Mouse (Mus musculus) gastrocnemius, adult 8-10 months (tissue): ENCODE results near the gene Ogfod3. TPM values are rescaled to one million over a fixed set of nuclear protein-coding genes. Genes with fewer than 3 reads are reported as not detected.

ENCODE experiments used
- DNase-seq, 2 experiments: peaks; one replicate each; pipeline ENCODE4 v3.0.0; 2022; ENCODE audit warnings: low spot score in 2 of 2
- total RNA-seq, 4 experiments: library from RNA; stranded (reverse); gene quantifications; 2 replicates each; pipeline ENCODE4 v1.2.4; 2022

The Ogfod3 gene
- total RNA-seq, 4 experiments from 2014 or later = 10.2 to 13.4 (median 10.9) TPM

DNA sequence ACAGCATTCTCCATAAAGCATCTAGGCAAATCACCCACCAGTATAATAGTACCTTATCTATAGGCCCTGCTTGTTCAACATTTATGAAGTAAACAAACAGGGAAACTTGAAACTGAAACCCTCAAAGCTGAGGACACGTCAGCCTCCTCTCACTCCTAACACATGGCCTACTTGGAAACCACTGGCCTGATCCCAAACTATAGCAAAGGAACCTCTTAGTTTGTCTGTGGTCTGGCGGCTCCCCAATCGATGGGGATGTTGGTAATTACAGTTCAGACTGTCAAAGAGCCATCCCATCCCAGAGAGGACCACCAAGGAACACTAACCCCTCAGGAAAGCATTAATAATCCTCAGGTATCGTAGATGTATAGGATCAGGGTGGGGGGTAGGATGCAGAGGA lies 4.7 kb downstream of the Ogfod3 start:
- no peak for DNase-seq

DNA sequence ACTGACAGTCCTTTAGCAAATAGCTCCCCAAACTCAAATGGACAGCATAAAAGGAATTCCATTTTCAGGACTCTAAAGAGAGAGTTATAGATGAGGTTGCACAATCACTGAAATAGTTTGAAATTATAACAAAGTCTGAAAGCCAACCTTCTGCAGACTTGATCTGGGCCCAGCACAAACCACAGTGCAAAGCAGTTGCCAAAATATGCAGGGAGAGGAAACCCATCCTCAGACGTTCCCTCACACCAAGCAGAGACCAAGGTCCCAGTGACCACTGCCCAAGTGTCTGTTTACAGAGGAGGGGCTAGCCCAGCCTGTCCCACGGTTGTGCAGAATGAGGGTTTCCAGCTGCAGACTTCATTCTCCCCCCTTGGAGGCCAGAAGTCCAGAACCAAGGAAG lies 5.9 kb downstream of the Ogfod3 start:
- DNase-seq = no peak

DNA sequence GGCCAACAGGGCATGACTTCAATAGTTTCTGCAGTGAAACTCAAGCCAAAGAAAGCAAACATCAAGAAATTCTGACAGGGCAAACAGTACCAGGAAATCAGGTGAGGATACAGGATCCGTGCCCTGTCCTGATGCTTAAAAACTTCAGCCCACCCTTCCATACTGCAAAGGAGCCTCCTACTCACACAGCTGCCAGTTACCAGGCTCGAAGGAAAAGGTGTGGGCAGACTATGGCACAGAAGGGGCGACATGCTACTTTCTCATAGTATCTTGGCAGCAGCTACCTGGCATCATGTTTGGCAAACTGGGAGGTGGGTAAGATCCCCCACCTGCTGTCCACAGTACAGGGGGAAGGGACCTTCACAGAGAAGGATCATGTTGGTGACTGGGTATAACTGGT lies 11.1 kb downstream of the Ogfod3 start:
- no peak for DNase-seq

DNA sequence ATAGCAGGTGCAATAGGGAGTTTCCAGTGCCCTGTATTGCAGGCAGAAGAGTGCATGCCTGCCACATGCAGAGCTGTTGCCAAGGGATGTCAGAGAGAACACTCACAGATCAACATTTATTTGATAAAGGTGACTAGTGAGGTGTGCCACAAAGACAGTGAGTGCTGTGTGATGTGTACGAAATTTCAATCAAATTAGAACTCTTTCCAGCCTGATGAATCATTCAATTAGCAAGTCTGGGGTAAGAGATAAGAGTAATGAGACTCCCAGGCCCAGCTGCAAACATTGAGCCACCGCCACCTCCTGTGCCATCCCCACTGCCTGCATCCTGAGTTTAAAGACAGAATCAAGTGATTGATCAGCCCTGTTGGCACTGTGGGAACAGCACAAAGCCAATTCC lies 11.8 kb downstream of the Ogfod3 start:
- DNase-seq = no peak

DNA sequence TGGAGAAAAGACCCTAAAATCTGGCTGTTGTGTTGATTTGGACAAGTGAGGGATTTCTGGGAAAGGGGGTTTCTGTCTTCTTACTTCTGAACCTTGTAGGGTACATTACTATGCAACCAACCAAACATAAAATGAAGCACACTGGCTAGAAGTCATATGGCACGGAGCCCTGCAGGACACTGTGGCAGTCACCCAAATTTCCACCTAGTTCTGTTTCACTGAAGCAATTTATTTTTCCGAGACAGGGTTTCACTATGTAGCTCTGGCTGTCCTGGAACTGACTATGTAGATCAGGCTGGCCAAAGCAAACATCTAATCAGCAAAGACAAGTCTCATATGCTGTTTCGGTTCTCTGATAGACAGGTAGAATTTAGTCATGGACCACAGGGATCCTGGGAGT lies 14.8 kb downstream of the Ogfod3 start:
- DNase-seq = peak; percentile 29 to 40

DNA sequence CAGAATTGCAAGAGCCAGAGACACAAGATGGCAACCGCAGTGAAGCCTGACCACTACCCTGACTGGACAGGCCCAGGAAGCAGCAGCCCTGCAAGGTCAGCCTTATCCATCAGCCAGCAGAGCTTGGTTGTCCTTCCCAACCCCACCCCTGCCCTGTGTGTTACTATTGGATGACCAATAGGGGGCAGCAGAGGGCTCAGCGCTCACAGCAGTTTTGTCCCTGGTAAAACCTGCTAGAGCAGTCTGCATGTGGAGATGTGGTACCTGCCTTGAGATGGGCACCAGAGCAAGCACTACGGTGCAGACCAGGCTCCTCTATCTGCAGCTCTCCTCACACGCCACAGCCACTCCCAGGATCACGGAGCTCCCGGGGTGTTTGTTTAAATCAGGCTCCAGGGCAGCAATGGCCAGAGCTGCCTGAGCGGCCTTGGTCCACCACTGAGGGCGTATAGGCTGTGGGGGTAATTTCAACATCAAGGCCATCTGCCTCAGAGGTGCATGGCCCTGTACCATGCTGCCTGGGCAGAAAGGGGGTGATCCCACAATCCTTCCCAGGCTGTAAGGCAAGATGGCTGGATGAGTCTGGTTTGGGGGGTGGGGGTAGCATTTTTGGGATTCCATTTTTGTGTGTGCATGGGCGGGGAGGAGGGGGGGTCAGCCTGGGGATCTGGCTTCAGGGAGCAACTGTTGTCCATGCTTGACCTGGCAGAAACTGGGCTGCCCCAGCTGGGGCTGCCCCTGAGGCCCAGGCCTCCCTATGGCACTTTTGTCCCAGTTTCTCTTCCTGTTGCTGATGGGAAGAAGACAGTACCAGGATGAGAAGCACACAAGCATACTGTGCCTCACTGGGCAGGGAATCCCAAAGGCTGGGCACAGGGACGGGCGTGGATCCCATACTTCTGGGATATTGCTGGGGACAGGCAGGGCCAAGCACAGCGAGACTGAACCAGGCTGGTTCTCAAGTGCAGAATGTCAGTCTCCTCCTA lies 27.9 kb downstream of the Ogfod3 start:
- DNase-seq = no peak

DNA sequence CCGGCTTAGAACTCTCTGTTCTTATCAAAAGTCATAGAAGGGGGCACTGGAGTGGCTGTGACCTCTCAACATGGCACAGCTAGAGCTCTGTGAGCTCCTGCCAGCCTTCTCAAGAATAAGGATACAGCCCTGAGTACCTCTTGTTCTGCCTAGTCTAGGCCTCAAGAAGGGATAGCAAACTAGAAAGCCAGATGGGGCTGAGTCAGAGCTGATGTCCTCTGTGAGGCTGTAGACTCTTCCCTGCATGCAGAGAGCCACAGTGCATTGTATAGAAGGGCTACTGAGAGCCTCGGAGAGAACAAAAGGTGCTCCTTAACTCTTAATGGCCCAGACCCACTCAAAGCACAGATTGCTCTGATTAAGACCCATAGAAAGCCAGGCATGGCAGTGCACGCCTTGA lies 30.3 kb downstream of the Ogfod3 start:
- DNase-seq = no peak

DNA sequence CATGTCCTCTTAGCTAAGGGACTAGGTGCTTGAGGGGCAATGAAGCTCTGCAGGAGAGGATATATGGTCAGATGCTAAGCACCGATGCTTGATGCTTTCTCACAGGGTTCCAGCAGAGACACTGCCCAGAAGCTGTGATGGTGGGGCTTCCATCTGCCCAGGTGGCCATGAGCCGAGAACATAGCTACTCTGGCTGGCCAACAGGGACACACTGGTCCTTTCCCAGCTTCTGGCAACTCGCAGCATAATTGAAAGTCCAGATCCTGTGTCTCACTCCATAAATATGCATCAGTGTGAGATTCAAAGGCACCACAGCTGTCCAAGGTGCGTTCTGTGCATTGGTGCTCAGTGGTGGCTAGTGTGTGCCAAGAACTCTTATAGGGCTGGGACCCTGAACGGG lies 31.3 kb downstream of the Ogfod3 start:
- peak in 1 of 2 experiments; percentile 14 for DNase-seq

DNA sequence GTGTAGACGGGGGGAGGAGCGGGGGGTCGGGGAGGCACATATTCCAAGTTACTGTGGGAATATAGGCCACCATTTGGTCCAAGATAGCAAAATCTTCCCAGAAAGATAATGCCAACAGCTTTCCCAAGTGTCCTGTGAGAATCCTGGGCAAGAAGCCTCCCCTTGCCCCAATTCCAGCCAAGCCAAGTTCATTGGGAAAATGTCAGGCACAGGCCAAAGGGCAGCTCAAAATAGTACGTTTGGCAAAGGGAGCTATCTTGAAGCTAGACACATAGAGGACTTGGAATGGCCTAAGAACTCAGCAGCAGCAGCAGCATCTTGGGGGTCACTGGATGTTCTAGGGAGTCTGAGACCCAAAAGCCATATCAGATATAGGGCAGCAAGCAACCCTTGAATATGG lies 40.8 kb downstream of the Ogfod3 start:
- no peak for DNase-seq

DNA sequence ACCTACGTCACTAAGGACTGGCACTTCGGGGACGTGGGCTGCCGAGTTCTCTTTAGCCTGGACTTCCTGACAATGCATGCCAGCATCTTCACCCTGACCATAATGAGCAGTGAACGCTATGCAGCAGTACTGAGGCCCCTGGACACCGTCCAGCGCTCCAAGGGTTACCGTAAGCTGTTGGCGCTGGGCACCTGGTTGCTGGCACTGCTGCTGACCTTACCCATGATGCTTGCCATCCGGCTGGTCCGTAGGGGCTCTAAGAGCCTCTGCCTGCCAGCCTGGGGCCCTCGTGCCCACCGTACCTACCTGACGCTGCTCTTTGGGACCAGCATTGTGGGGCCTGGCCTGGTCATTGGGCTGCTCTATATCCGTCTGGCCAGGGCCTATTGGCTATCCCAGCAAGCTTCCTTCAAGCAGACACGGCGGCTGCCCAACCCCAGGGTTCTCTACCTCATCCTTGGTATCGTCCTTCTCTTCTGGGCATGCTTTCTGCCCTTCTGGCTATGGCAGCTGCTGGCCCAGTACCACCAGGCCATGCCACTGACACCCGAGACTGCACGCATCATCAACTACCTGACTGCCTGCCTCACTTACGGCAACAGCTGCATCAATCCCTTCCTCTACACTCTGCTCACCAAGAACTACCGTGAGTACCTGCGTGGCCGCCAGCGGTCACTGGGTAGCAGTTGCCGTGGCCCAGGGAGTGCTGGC lies 43.7 kb downstream of the Ogfod3 start:
- peak; percentile 72 to 85 for DNase-seq

DNA sequence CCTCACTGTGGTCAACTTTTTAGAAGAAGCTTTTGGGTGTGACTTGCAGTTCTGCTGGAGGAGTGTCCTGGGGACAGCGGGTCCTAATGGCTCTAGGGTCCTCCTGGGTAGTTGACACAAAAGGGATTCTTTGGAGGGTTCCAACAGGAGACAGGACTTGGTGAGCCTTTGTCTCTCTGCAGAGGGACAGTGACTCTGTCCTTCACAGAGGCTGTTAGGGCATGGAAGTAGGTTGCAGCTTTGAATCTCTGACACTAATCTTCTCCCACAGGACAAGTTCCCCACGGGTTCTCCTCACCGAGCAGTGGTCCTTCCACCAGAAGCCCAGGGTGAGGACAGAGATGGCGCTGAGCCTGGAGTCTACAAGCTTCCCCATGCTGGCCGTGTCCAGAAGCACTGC lies 44.5 kb downstream of the Ogfod3 start, which contains the start of gene Uts2r:
Uts2r (plus strand) TSS at position 301 of the 400 bp plus-strand sequence.
- DNase-seq = no peak

DNA sequence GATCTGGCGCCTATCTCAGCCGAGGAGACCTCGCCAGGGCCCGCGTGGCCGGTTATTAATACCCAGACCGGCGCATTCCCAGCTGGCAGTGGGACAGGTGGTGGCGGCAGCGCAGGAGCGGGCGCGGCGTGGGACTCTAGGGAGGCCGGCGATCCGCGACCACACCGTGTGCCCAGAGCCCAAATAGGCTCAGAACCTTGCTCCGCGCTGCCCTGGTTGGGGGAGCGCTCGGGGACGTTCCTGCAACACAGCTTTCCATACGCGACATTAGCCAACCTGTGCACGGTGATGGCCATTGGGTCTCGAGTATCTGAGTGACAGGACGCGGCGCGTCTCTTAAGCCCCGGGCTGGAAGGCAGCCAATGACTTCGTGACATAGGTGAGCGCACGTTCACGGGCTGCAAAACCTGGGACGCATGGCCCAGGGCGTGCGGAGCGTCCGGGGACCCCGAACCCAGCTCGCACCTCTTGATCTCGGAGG lies 48.1 kb downstream of the Ogfod3 start:
- peak; percentile 68 to 80 for DNase-seq

DNA sequence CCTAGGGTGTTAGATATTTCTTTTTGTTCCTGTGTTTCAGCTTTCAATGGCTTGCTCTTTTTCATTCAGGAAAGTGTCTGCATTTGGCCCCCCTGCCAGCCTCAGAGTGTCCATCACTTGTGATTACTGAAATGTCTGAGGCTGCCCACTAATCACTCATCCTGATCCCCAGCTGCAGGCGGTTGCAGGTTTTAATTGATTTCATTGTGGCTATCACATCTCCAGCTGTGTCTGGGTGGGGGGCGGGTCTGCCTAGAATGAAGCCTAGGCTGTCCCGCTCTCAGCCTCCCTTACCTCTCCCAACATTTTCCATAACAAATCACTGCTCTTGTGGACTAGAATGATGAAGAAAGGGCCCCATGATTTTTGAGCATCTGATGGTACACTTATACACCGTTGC lies 50.3 kb downstream of the Ogfod3 start:
- DNase-seq = no peak

DNA sequence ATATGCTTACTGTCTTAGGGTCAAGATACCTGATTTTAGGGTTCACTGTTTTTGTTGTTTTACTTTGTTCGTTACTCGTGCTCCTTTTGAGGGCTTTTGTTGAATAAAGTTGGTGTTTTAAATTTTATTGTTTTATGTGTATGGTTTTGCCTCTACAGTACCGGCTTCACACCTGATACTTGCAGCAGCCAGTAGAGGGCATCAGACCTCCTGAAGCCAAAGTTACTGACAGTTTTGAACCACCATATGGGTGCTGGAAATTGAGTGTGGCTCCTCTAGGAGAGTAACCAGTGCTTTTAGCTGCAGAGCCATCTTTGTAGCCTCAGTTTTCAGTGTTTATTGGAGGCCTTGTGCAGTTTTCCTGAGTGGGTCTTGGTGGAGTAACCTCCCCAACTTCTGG lies 56.3 kb downstream of the Ogfod3 start:
- no peak for DNase-seq

DNA sequence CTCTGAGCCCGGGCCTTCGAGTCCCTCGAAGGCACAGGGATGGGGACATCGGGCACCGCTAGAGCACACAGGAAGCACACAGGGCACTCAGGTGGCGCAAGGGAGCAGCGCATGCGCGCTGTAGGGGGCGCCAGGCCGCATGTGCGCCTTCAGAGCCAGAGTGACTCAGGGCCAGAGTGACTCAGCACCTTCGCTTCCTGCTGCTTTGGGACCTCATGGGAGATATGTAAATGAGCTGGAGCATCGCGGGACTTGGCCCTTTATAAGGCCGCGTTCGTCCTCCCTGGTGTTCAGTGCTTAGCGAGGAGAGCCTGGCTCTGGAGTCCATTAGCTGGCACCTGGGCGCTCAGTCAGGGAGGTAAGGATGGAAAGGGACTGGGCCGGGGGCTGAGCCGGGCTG lies 58.6 kb downstream of the Ogfod3 start, which contains the start of gene Tex19.1:
Tex19.1 (plus strand) TSS at position 279 of the 400 bp plus-strand sequence.
- no peak for DNase-seq

DNA sequence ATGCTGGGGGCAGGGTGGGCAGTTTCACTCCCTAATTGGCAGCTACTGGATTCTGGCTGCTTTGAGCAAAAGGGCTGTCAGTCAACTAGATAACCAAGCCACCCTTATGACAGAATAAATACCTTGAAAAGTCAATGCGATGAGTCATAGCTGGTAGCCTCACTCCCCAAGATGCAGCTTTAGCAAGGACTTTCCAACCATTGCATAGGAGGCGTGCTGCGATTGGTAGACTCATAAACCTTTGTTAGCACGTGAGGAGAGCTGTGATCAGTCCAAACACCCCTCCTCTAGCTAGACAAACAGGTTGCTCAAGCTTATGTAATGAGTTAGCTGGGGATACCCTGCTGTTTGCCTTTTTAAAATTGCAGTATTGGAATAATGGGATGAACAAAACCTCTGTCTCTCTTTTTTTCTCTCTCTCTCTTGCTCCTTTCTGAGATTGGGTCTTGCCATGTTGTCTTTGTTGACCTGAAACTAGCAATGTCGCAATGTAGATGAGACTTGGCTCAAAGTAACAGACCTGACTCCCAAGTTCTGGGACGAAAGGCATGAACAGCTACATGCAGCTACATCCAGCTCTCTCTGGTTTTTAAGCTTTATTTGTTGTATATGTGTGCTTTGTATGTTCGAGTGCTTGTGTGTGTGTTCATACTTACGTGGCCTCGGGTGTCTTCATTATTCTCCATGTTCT lies 61.0 kb downstream of the Ogfod3 start:
- DNase-seq = no peak

DNA sequence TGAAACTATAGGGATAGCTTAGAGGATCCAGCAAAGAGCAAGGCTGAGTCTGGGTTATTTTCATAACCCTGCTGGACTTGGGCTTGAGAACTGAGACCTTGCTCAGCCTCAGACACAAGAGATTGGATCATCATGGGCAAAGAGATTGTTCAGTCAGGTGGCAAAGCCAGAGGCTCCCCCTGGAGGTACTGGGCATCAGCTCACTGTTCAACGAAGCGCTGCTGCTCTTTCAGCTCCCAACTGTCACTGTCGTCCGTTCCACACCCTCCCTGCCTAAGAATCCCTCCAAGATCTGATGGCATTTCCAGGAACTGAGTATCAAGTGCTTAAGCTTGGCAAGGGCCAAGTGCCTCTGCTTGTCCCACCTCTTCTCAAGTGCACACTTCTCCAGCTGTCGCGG lies 65.8 kb downstream of the Ogfod3 start:
- no peak for DNase-seq

DNA sequence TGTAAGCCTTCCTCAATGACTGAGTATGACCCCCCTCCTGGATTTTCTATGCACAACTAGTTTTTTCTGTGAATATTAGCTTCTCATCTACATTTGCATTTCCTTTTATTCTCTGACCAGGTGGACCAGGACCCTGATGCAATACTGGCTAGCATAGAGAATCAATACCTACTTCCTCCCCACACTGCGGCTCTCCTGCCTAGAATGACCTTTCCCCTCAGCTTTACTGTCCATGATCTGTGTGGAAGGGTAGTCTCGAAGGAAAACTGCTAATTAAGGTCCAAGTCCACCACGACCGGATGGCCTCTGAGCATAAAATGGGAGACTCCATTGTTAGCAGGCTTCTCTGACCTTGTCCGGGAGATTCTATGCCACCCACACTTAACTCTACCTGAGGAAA lies 66.8 kb downstream of the Ogfod3 start:
- no peak for DNase-seq

DNA sequence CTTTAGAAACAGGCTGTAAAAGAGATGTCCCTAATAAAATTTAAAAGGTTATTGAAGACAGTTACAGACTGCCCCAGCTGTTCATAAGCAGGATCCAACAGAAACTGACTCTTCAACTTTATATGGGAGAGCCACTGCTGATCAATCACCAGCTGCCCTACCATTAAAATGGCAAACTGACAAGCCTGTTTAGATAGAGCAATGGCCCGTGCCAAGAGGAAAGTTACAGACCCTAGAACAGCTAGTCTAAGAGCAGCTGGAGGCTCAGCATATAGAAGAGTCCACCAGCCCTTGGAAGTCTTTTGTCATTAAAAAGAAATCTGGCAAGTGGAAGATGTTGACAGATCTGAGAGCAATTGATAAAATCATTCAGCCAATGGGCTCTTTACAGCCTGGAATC lies 69.9 kb downstream of the Ogfod3 start:
- no peak for DNase-seq

DNA sequence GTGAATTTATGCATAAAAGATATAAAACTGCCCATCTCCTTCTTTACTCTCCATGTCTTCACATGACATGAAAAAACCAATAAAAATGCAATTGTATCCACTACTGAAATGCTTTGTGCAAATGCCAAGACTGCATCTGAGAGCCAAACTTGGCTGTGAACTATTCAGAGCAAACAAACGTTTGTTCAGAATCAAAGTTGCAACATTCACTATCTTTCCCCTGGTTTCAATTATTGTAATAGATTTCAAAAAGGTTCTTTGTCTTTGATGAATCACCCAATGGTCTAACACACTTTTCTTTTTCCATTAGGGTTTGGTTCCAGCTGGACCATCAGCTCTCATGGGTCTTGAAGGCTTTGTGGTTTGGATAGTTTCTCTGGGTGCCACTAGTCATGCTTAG lies 74.9 kb downstream of the Ogfod3 start:
- DNase-seq = no peak
